Mouse (Mus musculus): ENCODE measurements around the gene Mapk8. TPM values are rescaled to one million over a fixed set of nuclear protein-coding genes. Genes with fewer than 3 reads are reported as not detected.

The Mapk8 gene
- polyA plus RNA-seq, 1 experiment from 2014 or later = 14.3 TPM

- WGBS = 86% methylated on average over 5 of the region's 5 CpGs
- H3K27me3 ChIP-seq (ENCODE audit: insufficient read depth, low read length) = peaks cover 12% of the 10 kb centered on the region; the same call in 1 of the 2 replicates
- no peak overlapping the region for H3K4me2 ChIP-seq (ENCODE audit: low read length)
- H3K9me3 ChIP-seq (replicated peaks; ENCODE audit: low read length) = no peaks in the 10 kb centered on the region
- H3K4me1 ChIP-seq (replicated peaks; ENCODE audit: insufficient read depth, low read length) = no peaks in the 10 kb centered on the region
- DNase-seq (ENCODE audit: low spot score) (no peak), ATAC-seq (replicated peaks; ENCODE audit: low FRiP score, low read depth) (no peak)
- no peak overlapping the region for H3K27ac ChIP-seq
- H3K9ac ChIP-seq (ENCODE audit: low read depth, low read length) = no peak overlapping the region
- TF ChIP-seq CTCF (IDR thresholded peaks at IDR 0.05; ENCODE audit: low read depth) = no peak
- H3K4me3 ChIP-seq (replicated peaks; ENCODE audit: low read depth, low read length) = no peak overlapping the region
- H3K36me3 ChIP-seq (ENCODE audit: insufficient read depth, low read length) = no peaks in the 10 kb centered on the region
Measured at GRCm38 (mm10) chr14:33355276-33355675, 91.7 kb downstream of the Mapk8 start.

- Histone ChIP-seq H3K4me1 (replicated peaks; ENCODE audit: insufficient read depth, low read length) (no peaks in the 10 kb centered on the region), H3K4me3 (replicated peaks; ENCODE audit: low read depth, low read length) (no peak overlapping the region), H3K27ac (no peak overlapping the region), H3K9me3 (replicated peaks; ENCODE audit: low read length) (no peaks in the 10 kb centered on the region), H3K9ac (ENCODE audit: low read depth, low read length) (no peak overlapping the region), H3K36me3 (ENCODE audit: insufficient read depth, low read length) (no peaks in the 10 kb centered on the region), H3K4me2 (ENCODE audit: low read length) (no peak overlapping the region), H3K27me3 (ENCODE audit: insufficient read depth, low read length) (peaks cover 15% of the 10 kb centered on the region; the same call in 1 of the 2 replicates)
- DNase-seq (ENCODE audit: low spot score) (no peak), ATAC-seq (replicated peaks; ENCODE audit: low FRiP score, low read depth) (no peak)
- TF ChIP-seq CTCF (IDR thresholded peaks at IDR 0.05; ENCODE audit: low read depth) = no peak
- 41% methylated on average over 6 of the region's 6 CpGs for WGBS
Measured at GRCm38 (mm10) chr14:33352890-33353289, 94.1 kb downstream of the Mapk8 start.

- no peak overlapping the region for H3K27ac ChIP-seq
- no peaks in the 10 kb centered on the region for H3K4me1 ChIP-seq (replicated peaks; ENCODE audit: insufficient read depth, low read length)
- H3K36me3 ChIP-seq (ENCODE audit: insufficient read depth, low read length) = no peaks in the 10 kb centered on the region
- no peak for ATAC-seq (replicated peaks; ENCODE audit: low FRiP score, low read depth)
- TF ChIP-seq CTCF (IDR thresholded peaks at IDR 0.05; ENCODE audit: low read depth) = no peak
- no peaks in the 10 kb centered on the region for H3K9me3 ChIP-seq (replicated peaks; ENCODE audit: low read length)
- 66% methylated on average over 6 of the region's 6 CpGs for WGBS
- no peak overlapping the region for H3K4me2 ChIP-seq (ENCODE audit: low read length)
- H3K27me3 ChIP-seq (ENCODE audit: insufficient read depth, low read length) = peaks cover 15% of the 10 kb centered on the region; the same call in 1 of the 2 replicates
- H3K9ac ChIP-seq (ENCODE audit: low read depth, low read length) = no peak overlapping the region
- DNase-seq (ENCODE audit: low spot score) = no peak
- no peak overlapping the region for H3K4me3 ChIP-seq (replicated peaks; ENCODE audit: low read depth, low read length)
Measured at GRCm38 (mm10) chr14:33351984-33352722, 94.8 kb downstream of the Mapk8 start.

GRCm38 (mm10) chr14:33351019-33351418 is 95.9 kb downstream of the Mapk8 start:
- TF ChIP-seq CTCF (IDR thresholded peaks at IDR 0.05; ENCODE audit: low read depth) = no peak
- Histone ChIP-seq H3K9me3 (replicated peaks; ENCODE audit: low read length) (no peaks in the 10 kb centered on the region), H3K27me3 (ENCODE audit: insufficient read depth, low read length) (peaks cover 15% of the 10 kb centered on the region; the same call in 1 of the 2 replicates), H3K9ac (ENCODE audit: low read depth, low read length) (peak overlapping the region; percentile 36), H3K4me3 (replicated peaks; ENCODE audit: low read depth, low read length) (peak overlapping the region; percentile 30), H3K4me1 (replicated peaks; ENCODE audit: insufficient read depth, low read length) (no peaks in the 10 kb centered on the region), H3K4me2 (ENCODE audit: low read length) (peak overlapping the region; percentile 71), H3K27ac (no peak overlapping the region), H3K36me3 (ENCODE audit: insufficient read depth, low read length) (no peaks in the 10 kb centered on the region)
- peak; percentile 69; the same call in 1 of the 2 replicates for ATAC-seq (replicated peaks; ENCODE audit: low FRiP score, low read depth)
- DNase-seq (ENCODE audit: low spot score) = no peak
- 2% methylated on average over 42 of the region's 42 CpGs for WGBS

GRCm38 (mm10) chr14:33348146-33348545 is 98.8 kb downstream of the Mapk8 start:
- 69% methylated on average over 1 of the region's 1 CpGs for WGBS

GRCm38 (mm10) chr14:33347738-33348137 is 99.2 kb downstream of the Mapk8 start:
- no peak overlapping the region for H3K4me3 ChIP-seq (replicated peaks; ENCODE audit: low read depth, low read length)
- no peak for TF ChIP-seq CTCF (IDR thresholded peaks at IDR 0.05; ENCODE audit: low read depth)
- H3K27me3 ChIP-seq (ENCODE audit: insufficient read depth, low read length) = peaks cover 15% of the 10 kb centered on the region; the same call in 1 of the 2 replicates
- ATAC-seq (replicated peaks; ENCODE audit: low FRiP score, low read depth) (no peak), DNase-seq (ENCODE audit: low spot score) (no peak)
- no peak overlapping the region for H3K27ac ChIP-seq
- H3K36me3 ChIP-seq (ENCODE audit: insufficient read depth, low read length) = no peaks in the 10 kb centered on the region
- no peak overlapping the region for H3K9ac ChIP-seq (ENCODE audit: low read depth, low read length)
- H3K4me1 ChIP-seq (replicated peaks; ENCODE audit: insufficient read depth, low read length) = no peaks in the 10 kb centered on the region
- no peaks in the 10 kb centered on the region for H3K9me3 ChIP-seq (replicated peaks; ENCODE audit: low read length)
- H3K4me2 ChIP-seq (ENCODE audit: low read length) = no peak overlapping the region
- WGBS = 46% methylated on average over 4 of the region's 4 CpGs

More at GRCm38 (mm10) chr14:33348146-33348545, 98.8 kb downstream of the Mapk8 start:
- Histone ChIP-seq H3K27me3 (ENCODE audit: insufficient read depth, low read length) (peaks cover 15% of the 10 kb centered on the region; the same call in 1 of the 2 replicates), H3K4me2 (ENCODE audit: low read length) (no peak overlapping the region), H3K27ac (no peak overlapping the region), H3K4me3 (replicated peaks; ENCODE audit: low read depth, low read length) (no peak overlapping the region), H3K36me3 (ENCODE audit: insufficient read depth, low read length) (no peaks in the 10 kb centered on the region), H3K4me1 (replicated peaks; ENCODE audit: insufficient read depth, low read length) (no peaks in the 10 kb centered on the region), H3K9me3 (replicated peaks; ENCODE audit: low read length) (no peaks in the 10 kb centered on the region), H3K9ac (ENCODE audit: low read depth, low read length) (no peak overlapping the region)
- no peak for TF ChIP-seq CTCF (IDR thresholded peaks at IDR 0.05; ENCODE audit: low read depth)
- ATAC-seq (replicated peaks; ENCODE audit: low FRiP score, low read depth) (no peak), DNase-seq (ENCODE audit: low spot score) (no peak)

Measured in kidney, postnatal 0 days (tissue).